Mouse (Mus musculus): ENCODE measurements around the gene 2310011J03Rik. TPM values are rescaled to one million over a fixed set of nuclear protein-coding genes. Genes with fewer than 3 reads are reported as not detected.

Gene 2310011J03Rik
- polyA plus RNA-seq, 1 experiment, result 88.2 TPM

- Histone ChIP-seq H3K36me3 (replicated peaks; ENCODE audit: low read length) (peaks cover 98% of the 10 kb centered on the region), H3K4me3 (replicated peaks) (no peak overlapping the region), H3K27me3 (replicated peaks) (no peaks in the 10 kb centered on the region), H3K9me3 (no peaks in the 10 kb centered on the region), H3K4me1 (peaks cover 59% of the 10 kb centered on the region)
- TF ChIP-seq GATA1 (IDR thresholded peaks at IDR 0.05; ENCODE audit: borderline replicate concordance, low read length) (no peak), FLI1 (IDR thresholded peaks at IDR 0.05; ENCODE audit: low read length) (no peak)
Measured at GRCm38 (mm10) chr10:80282481-80283441, 37.6 kb downstream of the 2310011J03Rik start.

DNA sequence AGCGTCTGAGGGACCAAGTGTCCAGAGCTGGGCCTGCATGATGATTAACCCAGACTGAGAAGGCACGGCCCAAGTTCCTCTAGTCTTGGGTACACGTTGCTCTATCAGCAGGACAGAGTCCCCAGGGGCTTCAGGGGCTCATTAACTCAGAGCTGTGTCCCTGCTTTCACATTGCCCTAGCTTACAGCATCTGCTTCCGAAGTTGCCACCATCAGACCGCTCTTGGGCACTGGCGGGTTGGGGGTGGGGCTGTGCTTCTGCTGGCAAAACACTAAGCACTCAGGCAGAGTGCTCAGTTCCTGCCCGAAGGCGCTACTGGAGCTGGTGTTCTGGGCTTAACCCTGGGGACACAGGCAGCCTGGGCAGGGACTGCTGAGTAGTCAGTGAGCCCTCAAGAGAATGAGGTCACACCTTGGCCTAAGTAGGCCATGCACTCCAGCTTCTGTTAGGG is 38.4 kb downstream of the 2310011J03Rik start:
- peaks cover 98% of the 10 kb centered on the region for H3K36me3 ChIP-seq (replicated peaks; ENCODE audit: low read length)
- H3K9me3 ChIP-seq, result no peaks in the 10 kb centered on the region
- no peak for TF ChIP-seq GATA1 (IDR thresholded peaks at IDR 0.05; ENCODE audit: borderline replicate concordance, low read length)
- no peak for TF ChIP-seq FLI1 (IDR thresholded peaks at IDR 0.05; ENCODE audit: low read length)
- H3K4me3 ChIP-seq (replicated peaks), result no peak overlapping the region
- H3K4me1 ChIP-seq, result peaks cover 59% of the 10 kb centered on the region
- no peaks in the 10 kb centered on the region for H3K27me3 ChIP-seq (replicated peaks)

- H3K4me3 ChIP-seq (replicated peaks), result no peak overlapping the region
- H3K4me1 ChIP-seq, result peaks cover 55% of the 10 kb centered on the region
- peaks cover 97% of the 10 kb centered on the region for H3K36me3 ChIP-seq (replicated peaks; ENCODE audit: low read length)
- H3K27me3 ChIP-seq (replicated peaks), result no peaks in the 10 kb centered on the region
- TF ChIP-seq GATA1 (IDR thresholded peaks at IDR 0.05; ENCODE audit: borderline replicate concordance, low read length) (no peak), FLI1 (IDR thresholded peaks at IDR 0.05; ENCODE audit: low read length) (no peak)
- no peaks in the 10 kb centered on the region for H3K9me3 ChIP-seq
Measured at GRCm38 (mm10) chr10:80281304-80281703, 39.0 kb downstream of the 2310011J03Rik start.

- TF ChIP-seq GATA1 (IDR thresholded peaks at IDR 0.05; ENCODE audit: borderline replicate concordance, low read length) (no peak), FLI1 (IDR thresholded peaks at IDR 0.05; ENCODE audit: low read length) (no peak)
- Histone ChIP-seq H3K27me3 (replicated peaks) (no peaks in the 10 kb centered on the region), H3K4me1 (peaks cover 62% of the 10 kb centered on the region), H3K9me3 (no peaks in the 10 kb centered on the region), H3K36me3 (replicated peaks; ENCODE audit: low read length) (peaks cover 96% of the 10 kb centered on the region), H3K4me3 (replicated peaks) (no peak overlapping the region)
Measured at GRCm38 (mm10) chr10:80279273-80279672, 41.1 kb downstream of the 2310011J03Rik start.

GRCm38 (mm10) chr10:80278390-80278789 is 41.9 kb downstream of the 2310011J03Rik start:
- peak overlapping the region; percentile 42 for H3K4me3 ChIP-seq (replicated peaks)
- TF ChIP-seq FLI1 (IDR thresholded peaks at IDR 0.05; ENCODE audit: low read length), result no peak
- no peak for TF ChIP-seq GATA1 (IDR thresholded peaks at IDR 0.05; ENCODE audit: borderline replicate concordance, low read length)
- no peaks in the 10 kb centered on the region for H3K27me3 ChIP-seq (replicated peaks)
- peaks cover 65% of the 10 kb centered on the region for H3K4me1 ChIP-seq
- H3K9me3 ChIP-seq, result no peaks in the 10 kb centered on the region
- H3K36me3 ChIP-seq (replicated peaks; ENCODE audit: low read length), result peaks cover 96% of the 10 kb centered on the region

GRCm38 (mm10) chr10:80276238-80276637 is 44.1 kb downstream of the 2310011J03Rik start:
- Histone ChIP-seq H3K27me3 (replicated peaks) (no peaks in the 10 kb centered on the region), H3K36me3 (replicated peaks; ENCODE audit: low read length) (peaks cover 91% of the 10 kb centered on the region), H3K4me3 (replicated peaks) (no peak overlapping the region), H3K9me3 (no peaks in the 10 kb centered on the region), H3K4me1 (peaks cover 70% of the 10 kb centered on the region)
- no peak for TF ChIP-seq FLI1 (IDR thresholded peaks at IDR 0.05; ENCODE audit: low read length)

GRCm38 (mm10) chr10:80273847-80274246 is 46.5 kb downstream of the 2310011J03Rik start:
- peaks cover 88% of the 10 kb centered on the region for H3K36me3 ChIP-seq (replicated peaks; ENCODE audit: low read length)
- no peak for TF ChIP-seq FLI1 (IDR thresholded peaks at IDR 0.05; ENCODE audit: low read length)
- TF ChIP-seq GATA1 (IDR thresholded peaks at IDR 0.05; ENCODE audit: borderline replicate concordance, low read length), result no peak
- H3K4me1 ChIP-seq, result peaks cover 76% of the 10 kb centered on the region
- no peaks in the 10 kb centered on the region for H3K27me3 ChIP-seq (replicated peaks)
- no peaks in the 10 kb centered on the region for H3K9me3 ChIP-seq
- H3K4me3 ChIP-seq (replicated peaks), result peak overlapping the region; percentile 59

DNA sequence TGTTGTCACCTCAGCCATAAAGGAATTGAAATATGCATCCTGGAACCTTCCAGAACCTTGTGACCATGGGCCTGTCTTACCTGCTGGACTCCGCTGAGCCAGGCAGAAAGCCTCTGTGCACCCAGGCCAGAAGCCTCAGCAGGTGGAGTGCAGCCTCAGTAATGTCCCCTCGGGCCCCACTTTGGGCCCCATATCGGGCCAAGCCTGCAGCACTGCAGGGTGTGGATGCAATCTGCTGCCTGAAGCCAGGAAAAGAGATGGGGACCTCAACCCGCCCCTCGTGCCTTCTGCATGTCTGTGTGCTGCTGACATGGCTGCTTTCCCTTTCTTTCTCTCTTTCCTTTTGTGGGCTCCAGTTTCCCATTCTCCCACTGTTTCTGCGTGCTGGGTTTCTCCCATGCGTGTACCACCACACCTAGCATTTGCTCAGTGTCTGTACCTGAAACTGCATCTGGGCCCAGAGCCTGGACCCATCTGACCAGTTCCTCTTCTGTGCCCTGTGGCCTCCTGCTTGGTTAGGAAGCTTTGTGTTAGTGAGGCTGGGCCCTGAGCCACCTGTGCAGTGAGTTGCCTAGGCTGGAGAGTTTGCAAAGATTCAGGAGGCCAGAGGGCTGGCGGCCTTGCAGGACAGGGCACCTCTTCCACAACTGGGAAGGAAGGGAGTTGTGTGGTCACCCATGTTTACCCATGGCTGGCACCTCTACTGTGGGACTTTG is 48.3 kb downstream of the 2310011J03Rik start:
- peaks cover 85% of the 10 kb centered on the region for H3K36me3 ChIP-seq (replicated peaks; ENCODE audit: low read length)
- TF ChIP-seq GATA1 (IDR thresholded peaks at IDR 0.05; ENCODE audit: borderline replicate concordance, low read length), result no peak
- TF ChIP-seq FLI1 (IDR thresholded peaks at IDR 0.05; ENCODE audit: low read length), result no peak
- H3K9me3 ChIP-seq, result no peaks in the 10 kb centered on the region
- H3K27me3 ChIP-seq (replicated peaks), result no peaks in the 10 kb centered on the region
- peaks cover 84% of the 10 kb centered on the region for H3K4me1 ChIP-seq
- H3K4me3 ChIP-seq (replicated peaks), result no peak overlapping the region

GRCm38 (mm10) chr10:80271186-80271843 is 49.0 kb downstream of the 2310011J03Rik start:
- Histone ChIP-seq H3K27me3 (replicated peaks) (no peaks in the 10 kb centered on the region), H3K4me1 (peaks cover 91% of the 10 kb centered on the region)
- TF ChIP-seq FLI1 (IDR thresholded peaks at IDR 0.05; ENCODE audit: low read length) (no peak), GATA1 (IDR thresholded peaks at IDR 0.05; ENCODE audit: borderline replicate concordance, low read length) (no peak)

More at GRCm38 (mm10) chr10:80271186-80271843, 49.0 kb downstream of the 2310011J03Rik start:
- no peaks in the 10 kb centered on the region for H3K9me3 ChIP-seq
- peaks cover 81% of the 10 kb centered on the region for H3K36me3 ChIP-seq (replicated peaks; ENCODE audit: low read length)
- peak overlapping the region; percentile 0 for H3K4me3 ChIP-seq (replicated peaks)
